Mouse (Mus musculus) adrenal gland, adult (tissue): Measurements from ENCODE around the gene N4bp1.

ENCODE experiments used
- DNase-seq, 2 experiments: peaks; one replicate each; pipeline ENCODE4 v3.0.0; 2022 to 2023; ENCODE audit warnings: low spot score in 1 of 2; ENCODE audit not compliant: inconsistent age in 2 of 2

Gene N4bp1

DNA sequence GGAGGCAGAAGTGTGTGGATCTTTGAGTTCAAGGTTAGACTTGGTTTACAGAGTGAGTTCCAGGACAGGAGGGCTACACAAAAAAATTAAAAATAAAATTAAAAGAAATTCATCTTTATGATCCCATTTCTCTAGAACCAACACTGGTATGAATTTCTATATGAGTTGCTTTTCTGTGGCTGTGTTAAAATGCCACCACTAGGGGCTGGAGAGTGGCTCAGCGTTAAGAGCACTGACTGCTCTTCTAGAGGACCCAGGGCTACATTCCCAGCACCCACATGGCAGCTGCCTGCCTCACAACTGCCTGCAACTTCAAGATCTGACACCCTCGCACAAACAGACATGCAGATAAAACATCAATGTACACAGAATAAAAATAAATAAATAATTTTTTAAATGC, 56.1 kb downstream of the N4bp1 start:
- DNase-seq: no peak

DNA sequence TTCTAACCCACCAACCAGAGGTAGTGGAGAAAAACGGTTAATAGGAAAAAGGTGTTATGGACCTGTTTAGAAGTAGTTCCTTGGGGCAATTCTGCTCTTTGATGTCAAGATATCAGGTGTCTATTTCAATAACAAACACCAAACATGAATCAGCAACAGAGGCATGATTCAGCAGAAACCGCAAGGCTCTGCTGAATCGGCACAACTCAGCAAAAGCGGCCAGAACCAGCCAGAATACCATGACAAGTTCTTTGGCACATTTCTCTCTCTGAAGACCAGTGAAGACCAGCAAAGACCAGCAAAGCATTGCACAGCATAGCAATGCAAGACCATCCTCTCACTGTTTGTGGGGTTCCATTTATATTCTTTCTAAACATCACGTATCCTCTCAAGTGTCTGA, 57.9 kb downstream of the N4bp1 start:
- DNase-seq: no peak

GRCm38 (mm10) chr8:86826538-86826937, 58.5 kb downstream of the N4bp1 start:
- no peak for DNase-seq

DNA sequence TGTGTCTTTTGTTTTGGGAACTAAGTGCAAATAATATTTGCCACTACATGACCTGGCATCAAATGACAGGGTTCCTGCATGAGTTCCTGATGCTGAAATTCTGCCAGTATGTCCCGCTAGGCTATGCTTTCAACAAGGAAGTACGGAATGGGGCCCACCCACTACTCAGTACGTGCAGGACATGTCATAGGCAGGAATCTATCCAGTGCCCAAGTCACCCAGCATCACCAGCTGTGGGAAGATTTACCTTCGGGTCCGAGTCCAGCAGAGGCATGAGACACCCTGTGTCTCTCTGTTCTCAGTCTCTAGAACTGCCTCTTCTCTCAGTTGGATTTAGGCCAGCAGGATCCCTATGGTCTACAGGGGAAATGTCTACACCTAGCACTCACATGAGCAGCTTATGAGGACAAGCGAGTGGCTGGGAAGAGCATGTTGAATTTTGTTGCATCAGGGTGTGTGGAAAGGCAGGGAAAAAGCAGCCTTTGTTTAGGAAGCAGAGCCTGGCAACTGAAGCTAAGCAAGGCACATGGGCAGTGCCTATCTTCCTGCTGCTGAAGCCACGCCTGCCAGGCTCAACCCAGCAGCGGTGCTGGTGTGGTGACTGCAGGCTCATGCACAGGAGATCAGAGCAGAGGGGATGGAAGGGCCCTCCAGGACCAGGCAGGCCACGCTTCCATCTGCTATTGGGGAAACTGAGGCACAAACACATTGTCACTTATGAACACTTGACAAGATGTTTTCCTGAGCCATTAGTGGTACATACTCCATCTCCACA, 59.2 kb downstream of the N4bp1 start:
- DNase-seq: no peak

DNA sequence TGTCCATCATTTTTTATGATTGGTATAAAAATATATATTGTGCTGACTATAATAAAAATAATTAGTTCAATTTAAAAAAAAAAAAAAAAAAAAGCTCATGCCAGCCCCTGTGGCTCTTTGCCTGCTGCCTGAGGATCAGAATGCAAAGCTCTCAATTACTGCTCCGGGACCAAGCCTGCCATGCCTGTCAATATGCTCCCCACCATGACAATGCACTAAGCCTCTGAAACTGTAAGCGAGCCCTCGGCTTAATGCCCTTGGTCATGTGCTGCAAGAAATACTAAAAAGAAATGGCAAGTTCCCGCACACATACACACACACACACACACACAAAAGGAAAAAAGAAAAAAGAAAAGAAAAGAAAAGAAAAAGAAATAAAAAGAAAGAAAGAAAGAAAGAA, 60.3 kb downstream of the N4bp1 start:
- no peak for DNase-seq

- peak; percentile 51 to 74 for DNase-seq
These were observed 64.3 kb downstream of the N4bp1 start for GRCm38 (mm10) chr8:86820756-86821201.

DNA sequence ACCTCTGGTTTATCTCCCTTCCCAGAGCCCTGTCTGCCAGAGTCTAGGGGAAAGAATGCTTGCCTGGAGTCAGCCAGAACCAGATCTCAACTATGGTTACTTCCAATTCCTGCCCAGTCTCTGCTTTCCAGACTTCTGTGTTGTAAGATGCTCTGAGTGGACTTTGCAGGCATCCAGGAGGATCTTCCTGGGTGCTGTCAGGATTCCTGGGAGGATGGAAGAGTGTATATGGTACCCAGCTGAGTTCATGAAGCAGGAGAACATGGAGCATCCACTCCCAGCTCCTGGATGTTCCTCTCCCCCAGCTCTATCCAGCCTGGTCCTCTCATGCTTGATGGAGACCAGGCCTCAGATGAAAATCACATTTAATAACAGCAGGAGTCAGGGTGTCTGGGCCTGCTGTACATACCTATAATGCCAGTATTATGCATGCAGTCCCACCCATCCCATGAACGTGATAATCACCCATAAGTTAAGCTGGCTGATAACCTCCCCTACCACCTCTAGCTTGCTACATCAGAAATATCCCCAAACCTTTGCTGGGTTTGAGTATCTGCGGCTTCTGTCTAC, 64.8 kb downstream of the N4bp1 start:
- no peak for DNase-seq

DNA sequence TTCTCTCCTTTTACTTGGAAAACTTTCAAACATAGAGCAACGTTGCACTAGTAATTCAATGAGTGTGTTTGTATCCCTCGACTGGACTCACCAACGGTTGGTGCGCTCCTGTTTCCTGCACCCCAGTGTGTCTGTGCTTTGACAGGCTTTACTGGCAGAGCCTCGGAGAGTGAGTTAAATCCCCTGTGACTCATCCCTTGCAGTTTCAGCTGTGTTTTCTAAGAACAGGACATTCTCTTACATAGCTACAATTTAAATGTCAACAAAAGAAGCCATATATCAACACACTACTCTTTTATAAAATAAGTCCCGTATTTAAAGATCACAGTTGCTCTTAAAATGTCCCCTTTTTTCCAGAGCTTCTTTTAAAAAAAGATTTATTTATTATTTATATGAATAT, 65.6 kb downstream of the N4bp1 start:
- DNase-seq: peak; percentile 62 to 74

DNA sequence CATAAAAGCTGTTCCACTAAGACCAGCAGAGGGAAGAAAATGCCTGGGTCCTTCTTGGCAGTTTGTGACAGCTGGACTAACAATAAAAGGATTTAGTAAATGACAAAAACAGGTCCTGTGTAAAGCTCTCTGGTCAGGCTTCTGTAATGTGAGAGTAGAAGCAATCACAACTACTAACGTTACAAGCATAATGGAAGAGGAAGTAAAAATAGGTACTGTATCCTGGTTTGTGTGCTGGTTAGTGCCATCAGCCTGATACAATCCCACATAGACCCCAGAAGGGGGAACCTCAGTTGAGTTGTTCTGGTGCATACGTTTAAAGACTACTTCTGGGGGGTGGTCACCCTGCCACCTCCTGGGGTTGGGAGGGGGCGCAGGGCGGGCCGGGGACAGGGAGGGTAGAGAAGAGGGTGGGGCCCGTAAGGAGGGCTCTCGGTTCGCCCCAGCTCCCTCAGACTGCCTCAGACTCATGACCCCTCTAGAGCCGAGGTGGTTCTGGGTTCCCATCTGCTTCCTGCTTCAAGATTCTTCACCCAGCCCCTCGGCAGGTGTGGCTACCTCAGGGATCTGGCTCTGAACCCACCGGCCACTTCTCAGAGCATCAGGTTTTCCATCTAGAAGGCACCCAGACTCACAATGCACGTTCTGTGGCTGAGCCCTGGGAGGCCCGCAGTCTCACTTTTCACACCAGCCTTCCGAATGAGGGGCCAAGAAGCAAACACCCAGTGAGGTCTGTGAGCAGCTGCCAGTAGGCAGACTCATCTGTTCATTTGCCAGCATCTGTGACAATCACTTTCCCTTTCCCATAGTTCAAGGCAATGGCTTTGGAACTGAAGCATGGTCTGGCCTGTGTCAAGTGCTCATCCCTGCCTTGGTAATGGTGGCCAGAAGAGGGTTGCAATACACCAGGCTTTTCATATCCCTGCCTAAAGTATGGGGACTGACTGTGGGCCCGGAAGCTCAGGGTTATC, 75.8 kb downstream of the N4bp1 start:
- DNase-seq: peak in 1 of 2 experiments; percentile 72

DNA sequence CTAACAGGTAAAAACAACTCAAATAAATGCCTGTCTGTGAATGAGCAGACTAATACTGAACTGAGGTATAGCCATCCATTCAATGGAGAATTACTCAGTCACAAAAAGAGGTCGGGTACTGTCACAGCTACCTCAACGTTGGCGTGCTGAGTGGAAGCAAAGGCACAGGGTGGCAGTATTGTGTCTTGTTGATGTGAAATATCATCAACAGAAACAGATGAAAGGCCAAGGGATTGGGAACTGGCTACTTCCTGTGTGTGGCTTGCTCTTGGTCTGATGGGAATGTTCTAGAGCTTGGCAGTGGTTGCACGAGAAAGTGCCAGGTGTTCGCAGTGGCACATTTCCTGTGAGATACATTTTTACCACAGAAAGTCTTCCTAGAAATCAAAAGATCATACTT, 76.8 kb downstream of the N4bp1 start:
- peak; percentile 53 to 75 for DNase-seq

DNA sequence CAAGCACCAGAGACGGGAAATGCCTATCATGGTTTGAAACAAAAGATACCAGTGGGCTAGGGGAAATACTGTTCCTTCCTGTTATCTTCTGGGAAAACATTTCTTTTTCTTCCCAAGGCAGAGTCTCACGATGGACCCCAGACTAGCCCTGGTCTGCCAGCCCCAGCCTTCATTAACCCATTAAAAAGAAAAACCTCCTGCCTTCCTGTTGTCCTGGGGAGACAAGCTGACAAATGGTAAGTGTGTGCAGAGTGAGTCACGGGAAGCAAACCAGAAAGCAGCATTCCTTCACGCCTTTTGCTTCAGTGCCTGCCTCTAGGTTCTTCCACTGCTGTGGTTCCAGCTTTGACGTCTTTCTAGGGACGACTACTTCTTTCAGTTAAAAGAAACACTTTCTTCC, 83.1 kb downstream of the N4bp1 start:
- DNase-seq: peak in 1 of 2 experiments; percentile 47

DNA sequence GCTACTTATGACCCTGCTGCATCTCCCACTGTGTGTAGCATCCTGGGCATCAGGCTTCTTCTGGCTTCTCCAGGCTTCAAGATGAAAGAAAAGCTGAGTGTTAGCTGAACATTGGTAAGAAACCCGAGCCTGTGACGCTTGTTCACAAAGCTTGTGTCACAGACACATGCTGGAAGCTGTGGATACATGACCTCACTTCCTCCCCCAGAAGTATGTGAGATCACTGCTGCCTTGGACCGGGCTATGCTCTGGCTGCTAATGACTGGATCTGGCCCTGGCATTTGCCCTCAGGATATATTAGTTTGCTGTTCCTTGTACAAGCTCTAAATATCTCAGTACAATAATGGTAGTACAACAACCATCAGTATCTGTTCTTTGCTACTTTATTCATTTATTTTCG, 84.1 kb downstream of the N4bp1 start:
- peak; percentile 59 to 78 for DNase-seq

- no peak for DNase-seq
These were observed 86.9 kb downstream of the N4bp1 start for GRCm38 (mm10) chr8:86798141-86798540.

- DNase-seq: no peak
These were observed 87.4 kb downstream of the N4bp1 start for GRCm38 (mm10) chr8:86797705-86798104.

- no peak for DNase-seq
These were observed 90.3 kb downstream of the N4bp1 start for GRCm38 (mm10) chr8:86794716-86795115.

GRCm38 (mm10) chr8:86791542-86791941, 93.5 kb downstream of the N4bp1 start:
- DNase-seq: no peak

DNA sequence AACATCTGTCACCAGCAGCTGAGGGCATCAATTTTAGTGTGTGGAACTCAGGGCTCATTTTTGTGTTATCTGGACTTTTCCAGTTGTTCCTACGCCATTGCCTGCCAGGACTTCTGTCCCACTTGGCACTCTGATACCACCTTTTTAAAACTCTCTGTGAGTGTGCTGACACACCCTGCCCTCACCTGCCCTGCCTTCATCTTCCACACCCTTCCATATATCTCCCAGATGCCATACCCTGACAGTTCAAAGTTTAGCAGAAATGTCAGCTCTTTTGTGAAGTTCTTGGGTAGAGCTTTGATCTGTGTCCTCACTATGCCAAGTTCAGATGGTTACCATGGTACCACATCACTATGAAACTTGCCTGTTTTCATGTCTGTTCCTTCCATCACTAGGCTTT, 95.5 kb downstream of the N4bp1 start:
- no peak for DNase-seq

GRCm38 (mm10) chr8:86787891-86788420, 97.1 kb downstream of the N4bp1 start:
- peak in 1 of 2 experiments; percentile 78 for DNase-seq

DNA sequence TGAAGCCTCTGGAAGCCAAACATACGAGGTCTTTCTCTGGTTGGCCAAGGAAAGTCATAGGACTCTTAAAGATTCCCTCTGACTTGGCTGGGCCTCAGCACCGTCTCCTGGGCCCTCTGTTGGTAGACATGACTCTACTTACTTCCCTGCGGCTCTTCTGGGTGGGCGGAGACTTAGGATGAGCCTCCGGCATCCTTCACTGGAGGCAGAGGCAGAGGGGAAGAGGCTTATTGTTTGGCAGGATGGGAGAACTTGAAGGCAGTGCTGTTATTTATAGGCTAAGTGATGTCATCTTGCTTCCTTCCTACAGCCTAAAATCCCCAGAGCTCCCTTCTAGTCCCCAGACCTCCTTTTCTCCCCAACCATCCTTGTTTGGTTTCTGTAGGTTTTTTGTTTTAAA, 98.6 kb downstream of the N4bp1 start:
- no peak for DNase-seq

- DNase-seq: no peak
These were observed 104.0 kb downstream of the N4bp1 start for GRCm38 (mm10) chr8:86781094-86781493.

- peak in 1 of 2 experiments; percentile 48 for DNase-seq
These were observed 105.9 kb downstream of the N4bp1 start for GRCm38 (mm10) chr8:86779207-86779606.
